Mouse (Mus musculus): ENCODE measurements around the gene Zfc3h1.

DNA sequence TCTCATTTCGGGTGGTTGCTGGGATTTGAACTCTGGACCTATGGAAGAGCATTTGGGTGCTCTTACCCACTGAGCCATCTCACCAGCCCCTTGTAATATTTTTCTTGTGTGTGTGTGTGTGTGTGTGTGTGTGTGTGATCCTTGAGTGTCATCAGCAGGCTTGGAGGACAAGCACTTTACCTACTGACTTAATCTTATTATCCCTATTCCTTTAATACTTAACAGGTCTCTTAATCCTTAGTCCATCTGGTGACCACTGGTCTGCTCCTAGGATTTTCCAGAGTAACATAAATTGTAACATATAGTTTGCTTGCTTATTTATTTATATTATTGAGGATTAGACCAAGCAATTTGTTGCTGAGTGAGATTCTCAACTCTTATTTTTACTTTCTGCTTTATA is 7.1 kb downstream of the Zfc3h1 start:
- TF ChIP-seq CTCF (IDR thresholded peaks at IDR 0.05; ENCODE audit: extremely low read depth, insufficient read depth, insufficient read length, insufficient replicate concordance), result no peak
- TF ChIP-seq POLR2A (IDR thresholded peaks at IDR 0.05; ENCODE audit: low read depth, low read length), result no peak

Data from spleen, adult 2 months (tissue).